Mouse (Mus musculus) neural tube, embryonic 11.5 days (tissue): ENCODE data around the gene Eif3b. TPM values are rescaled to one million over a fixed set of nuclear protein-coding genes. Genes with fewer than 3 reads are reported as not detected.
A peak's percentile ranks its signal among the peaks of the same experiment; 100 is the strongest.

Experiments used
- ATAC-seq: fragments of 200-750 bp; cut with Nextera tagmentation; 2 replicates; pipeline ENCODE4 v1.8.0; 2017; ENCODE audit warnings: moderate number of reproducible peaks, mild to moderate bottlenecking, moderate TSS enrichment, moderate library complexity; ENCODE audit not compliant: insufficient read depth, low FRiP score, low TSS enrichment
- DNase-seq: peaks from one replicate; pipeline ENCODE4 v3.0.0-alpha.2; 2015; ENCODE audit warnings: low spot score
- H3K27ac ChIP-seq: fragments of 300-500 bp; sonication (generic); 2 replicates; pipeline ENCODE4 v1.5.1; 2014; ENCODE audit warnings: low read depth, mild to moderate bottlenecking, low read length
- H3K27me3 ChIP-seq: fragments of 300-500 bp; sonication (generic); 2 replicates; pipeline ENCODE4 v1.6.1; 2014; ENCODE audit warnings: mild to moderate bottlenecking, low read length, mixed read lengths; ENCODE audit not compliant: control insufficient read depth, insufficient read depth
- H3K36me3 ChIP-seq: fragments of 300-500 bp; sonication (generic); 2 replicates; pipeline ENCODE4 v1.6.1; 2014; ENCODE audit warnings: mild to moderate bottlenecking, low read length, moderate library complexity, mixed read lengths; ENCODE audit not compliant: control insufficient read depth, insufficient read depth
- H3K4me1 ChIP-seq: fragments of 300-500 bp; sonication (generic); 2 replicates; pipeline ENCODE4 v1.6.1; 2014; ENCODE audit warnings: low read length, mixed read lengths; ENCODE audit not compliant: control insufficient read depth, insufficient read depth
- H3K4me2 ChIP-seq: fragments of 300-500 bp; sonication (generic); 2 replicates; pipeline ENCODE4 v1.6.1; 2014; ENCODE audit warnings: low read depth, mild to moderate bottlenecking, moderate library complexity
- H3K4me3 ChIP-seq: fragments of 300-500 bp; sonication (generic); 2 replicates; pipeline ENCODE4 v1.5.1; 2014; ENCODE audit warnings: low read depth, low read length
- H3K9ac ChIP-seq: fragments of 300-500 bp; sonication (generic); 2 replicates; pipeline ENCODE4 v1.6.1; 2014; ENCODE audit warnings: mild to moderate bottlenecking, low read length
- H3K9me3 ChIP-seq: fragments of 300-500 bp; sonication (generic); 2 replicates; pipeline ENCODE4 v1.6.1; 2016; ENCODE audit warnings: low read length; ENCODE audit not compliant: control insufficient read depth
- WGBS: fragments of 180-500 bp; shearing (Covaris S2); extraction: QIAGEN DNeasy Blood & Tissue Kit; methylation state at CpG from one replicate; pipeline ENCODE4 v1.1.7; 2014; 5-methylcytosine and 5-hydroxymethylcytosine counted together
- polyA plus RNA-seq: library from polyadenylated mRNA; unstranded; fragments of >200 nt; fragmentation: Nextera tagmentation; extraction: Ambion mirVana; gene quantifications from 2 replicates; pipeline ENCODE4 v1.2.1, GENCODE M21; 2014

Gene Eif3b
- polyA plus RNA-seq: 195 and 198 TPM in 2 replicates

- under 1% methylated on average over 65 of the region's 65 CpGs for WGBS
Observed at GRCm38 (mm10) chr5:140418489-140419441, at the start of gene Eif3b. TSS of gene Eif3b (plus strand) at chr5:140419328.

DNA sequence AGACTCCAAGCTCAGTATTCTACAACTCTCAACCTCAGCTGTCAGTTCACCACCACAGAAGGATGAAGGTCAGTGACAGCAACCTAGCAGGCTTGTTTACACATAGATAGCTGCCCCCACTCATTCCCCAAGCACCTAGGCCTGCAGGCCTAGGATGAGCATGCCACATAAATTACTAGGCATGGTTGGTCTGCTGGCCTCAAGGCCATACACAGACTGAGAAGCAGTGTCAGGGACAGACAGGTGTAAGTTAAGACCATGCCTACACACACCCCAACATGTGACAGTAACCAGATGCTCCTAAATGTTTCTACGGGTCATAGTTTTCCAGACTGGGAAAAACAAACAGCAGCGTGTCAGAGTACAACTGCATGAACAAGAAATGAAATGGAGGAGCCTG, 49.7 kb upstream of the Eif3b start:
- Histone ChIP-seq H3K4me2 (no peak overlapping the region), H3K36me3 (no peaks in the 10 kb centered on the region), H3K27ac (no peak overlapping the region), H3K4me1 (no peaks in the 10 kb centered on the region), H3K9me3 (no peaks in the 10 kb centered on the region), H3K4me3 (no peak overlapping the region), H3K27me3 (no peaks in the 10 kb centered on the region), H3K9ac (no peak overlapping the region)
- WGBS: 94% methylated on average over 2 of the region's 2 CpGs
- no peak for DNase-seq
- no peak for ATAC-seq

More at GRCm38 (mm10) chr5:140418489-140419441, at the start of gene Eif3b:
- Histone ChIP-seq H3K9ac (peak within 1 kb of the TSS; percentile 98), H3K9me3 (no peaks in the 10 kb centered on the region), H3K4me3 (peak within 1 kb of the TSS; percentile 100), H3K27me3 (no peaks in the 10 kb centered on the region), H3K27ac (peak within 1 kb of the TSS; percentile 92), H3K4me1 (peaks cover 20% of the 10 kb centered on the region), H3K4me2 (peak within 1 kb of the TSS; percentile 90), H3K36me3 (0 out of 2 replicates have a peak, but pooled peaks cover 2% of the 10 kb centered on the region)
- peak; percentile 93 for DNase-seq
- peak; percentile 91 for ATAC-seq

DNA sequence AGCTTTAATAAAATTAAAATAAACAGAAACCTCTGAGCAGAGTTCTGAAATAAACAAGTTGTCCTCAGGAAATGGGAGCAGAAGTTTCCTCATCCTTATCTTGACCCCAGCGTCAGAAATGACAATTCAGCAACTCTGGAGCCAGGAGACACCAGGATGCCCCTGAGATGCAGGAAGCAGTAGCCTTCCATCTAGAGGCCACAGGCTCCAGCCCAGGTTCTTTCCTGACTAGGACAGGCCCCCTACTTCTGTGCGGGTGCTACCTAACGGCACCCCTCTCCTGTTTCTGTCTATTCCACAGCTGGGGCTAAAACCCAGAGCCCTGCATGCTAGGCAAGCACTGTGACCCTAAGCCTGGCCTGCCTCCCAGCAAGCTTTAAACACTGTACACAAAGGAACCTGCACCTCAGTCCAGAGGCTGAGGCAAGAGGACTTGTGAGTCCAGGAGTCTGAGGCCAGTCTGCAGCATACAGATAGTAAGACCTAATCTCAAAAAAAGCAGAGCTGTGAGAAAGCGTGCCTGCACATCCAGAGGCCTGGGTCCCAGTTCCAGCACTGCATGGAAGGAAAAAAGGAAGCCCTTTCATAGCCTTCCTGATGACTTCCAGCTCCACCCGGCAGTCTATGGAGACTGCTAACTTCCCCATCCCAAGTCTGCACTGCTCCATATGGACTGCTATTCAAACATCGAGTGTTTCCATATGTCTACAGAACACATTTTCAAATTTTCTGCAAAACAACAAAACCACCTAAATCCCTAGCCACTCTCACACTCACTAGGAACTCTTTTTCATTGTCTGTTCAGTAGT, 48.5 kb upstream of the Eif3b start:
- DNase-seq: no peak
- Histone ChIP-seq H3K36me3 (no peaks in the 10 kb centered on the region), H3K27me3 (no peaks in the 10 kb centered on the region), H3K4me1 (no peaks in the 10 kb centered on the region), H3K9me3 (no peaks in the 10 kb centered on the region), H3K4me3 (no peak overlapping the region), H3K9ac (no peak overlapping the region), H3K4me2 (no peak overlapping the region), H3K27ac (no peak overlapping the region)
- 81% methylated on average over 6 of the region's 6 CpGs for WGBS
- ATAC-seq: no peak

DNA sequence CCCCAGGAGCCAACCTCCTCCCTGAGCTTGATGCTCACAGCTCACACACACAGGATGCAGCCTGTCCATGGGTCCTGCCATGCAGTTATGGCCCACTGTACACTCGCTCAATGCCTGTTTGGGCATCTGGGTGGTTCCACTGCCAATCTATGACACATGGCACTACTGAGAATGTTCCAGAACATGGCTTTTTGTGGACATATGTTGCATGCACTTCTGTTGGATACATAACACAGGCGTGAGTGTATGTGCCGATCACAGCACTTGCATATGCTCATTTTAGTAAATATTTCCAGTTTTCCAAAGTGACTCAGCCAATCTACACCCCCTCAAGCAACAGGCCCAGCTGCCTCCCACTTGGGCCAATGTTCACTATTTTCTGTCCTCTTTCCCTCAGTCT, 47.5 kb upstream of the Eif3b start:
- Histone ChIP-seq H3K9me3 (no peaks in the 10 kb centered on the region), H3K4me2 (no peak overlapping the region), H3K4me3 (no peak overlapping the region), H3K4me1 (no peaks in the 10 kb centered on the region), H3K36me3 (no peaks in the 10 kb centered on the region), H3K27ac (no peak overlapping the region), H3K27me3 (no peaks in the 10 kb centered on the region), H3K9ac (no peak overlapping the region)
- DNase-seq: no peak
- ATAC-seq: no peak
- 97% methylated on average over 3 of the region's 3 CpGs for WGBS

DNA sequence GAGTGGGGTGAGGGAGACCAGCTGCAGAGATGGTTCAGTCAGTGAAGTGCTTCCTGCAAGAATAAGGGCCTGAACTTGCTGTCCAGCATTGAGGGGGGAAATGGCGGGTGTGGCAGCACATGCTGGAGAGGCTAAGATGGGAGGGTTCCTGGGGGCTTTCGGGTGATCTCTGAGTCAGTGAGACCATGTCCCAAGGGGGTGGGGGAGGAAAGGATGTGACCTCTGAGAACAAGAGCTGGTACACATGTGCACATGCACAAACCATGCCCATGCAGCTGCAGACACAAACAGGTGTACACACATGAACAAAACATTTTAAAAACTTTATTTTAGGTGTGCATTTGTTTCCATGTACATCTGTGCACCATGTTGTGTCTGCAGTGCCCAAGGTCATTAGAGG, 45.4 kb upstream of the Eif3b start:
- Histone ChIP-seq H3K4me1 (no peaks in the 10 kb centered on the region), H3K9ac (no peak overlapping the region), H3K27ac (no peak overlapping the region), H3K36me3 (no peaks in the 10 kb centered on the region), H3K9me3 (no peaks in the 10 kb centered on the region), H3K4me2 (no peak overlapping the region), H3K4me3 (no peak overlapping the region), H3K27me3 (no peaks in the 10 kb centered on the region)
- ATAC-seq (no peak), DNase-seq (no peak)
- WGBS: 66% methylated on average over 2 of the region's 2 CpGs

- no peak for ATAC-seq
- no peaks in the 10 kb centered on the region for H3K27me3 ChIP-seq
- DNase-seq: no peak
Observed at GRCm38 (mm10) chr5:140374226-140374625, 44.9 kb upstream of the Eif3b start.

DNA sequence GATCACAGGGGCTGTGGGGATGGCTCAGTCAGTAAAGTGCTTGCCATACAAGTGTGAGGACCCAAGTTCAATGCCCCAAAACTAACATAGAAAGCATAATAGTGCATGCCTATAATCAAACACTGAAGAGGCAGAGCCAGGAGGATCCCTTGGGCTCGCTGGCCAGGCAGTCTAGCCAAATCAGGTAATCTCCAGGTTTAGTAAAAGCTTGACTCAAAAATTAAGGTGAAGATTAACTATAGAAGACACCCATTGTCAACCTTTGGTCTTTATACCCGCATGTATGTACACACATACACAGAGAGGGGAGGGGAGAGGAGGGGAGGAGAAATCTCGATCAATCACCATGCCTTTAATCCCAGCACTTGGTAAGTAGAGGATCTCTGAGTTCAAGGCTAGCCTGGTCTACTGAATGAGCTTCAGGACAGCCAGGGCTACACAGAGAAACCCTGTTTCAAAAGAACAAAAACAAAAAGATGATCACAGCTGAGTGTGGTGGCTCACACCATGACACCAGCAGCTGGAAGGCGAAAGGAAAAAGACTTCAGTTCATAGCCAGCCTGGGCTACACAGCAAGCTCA, 43.8 kb upstream of the Eif3b start:
- Histone ChIP-seq H3K27me3 (no peaks in the 10 kb centered on the region), H3K4me3 (no peak overlapping the region), H3K9me3 (no peaks in the 10 kb centered on the region), H3K4me2 (no peak overlapping the region), H3K27ac (no peak overlapping the region), H3K4me1 (no peaks in the 10 kb centered on the region), H3K9ac (no peak overlapping the region), H3K36me3 (no peaks in the 10 kb centered on the region)
- WGBS: 90% methylated on average over 4 of the region's 4 CpGs
- DNase-seq: no peak
- ATAC-seq: no peak

More at GRCm38 (mm10) chr5:140374226-140374625, 44.9 kb upstream of the Eif3b start:
- H3K36me3 ChIP-seq: no peaks in the 10 kb centered on the region
- no peak overlapping the region for H3K4me2 ChIP-seq
- H3K4me3 ChIP-seq: no peak overlapping the region
- no peak overlapping the region for H3K9ac ChIP-seq
- no peaks in the 10 kb centered on the region for H3K9me3 ChIP-seq
- H3K4me1 ChIP-seq: no peaks in the 10 kb centered on the region
- WGBS: 38% methylated on average over 3 of the region's 3 CpGs
- no peak overlapping the region for H3K27ac ChIP-seq

DNA sequence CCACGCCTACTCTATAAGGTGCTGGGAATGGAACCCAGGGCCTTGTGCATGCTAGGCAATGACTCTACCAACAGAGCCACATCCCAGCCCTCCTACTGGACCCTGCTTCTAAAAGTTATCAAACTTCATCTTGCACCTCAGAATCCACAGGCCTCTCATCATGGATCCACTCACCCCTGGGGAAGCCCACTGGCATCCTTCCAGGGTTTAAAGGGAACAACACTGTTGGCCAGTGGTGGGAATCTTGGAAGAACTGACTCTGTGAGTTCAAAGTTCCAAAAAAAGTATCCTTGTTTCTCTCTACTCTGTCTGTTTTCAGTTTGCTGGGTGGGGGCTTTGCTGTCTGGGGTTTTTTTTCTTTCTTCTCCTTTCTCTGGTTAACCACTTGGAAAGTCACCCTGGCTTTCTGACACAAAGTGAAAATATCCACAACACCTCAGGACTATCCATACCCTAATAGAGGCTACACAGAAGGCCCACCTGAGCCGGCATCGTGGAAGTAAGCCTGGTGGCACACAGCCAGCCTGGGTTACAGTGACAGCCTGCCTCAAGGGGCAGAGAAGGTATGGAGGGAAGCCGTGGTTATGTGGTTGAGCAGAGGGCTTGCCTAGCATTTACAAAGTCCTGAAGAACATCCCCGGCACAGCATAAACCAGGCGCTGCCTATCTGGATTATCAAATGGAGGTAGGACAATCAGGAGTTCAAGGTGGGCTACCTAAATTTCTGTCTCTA, 40.8 kb upstream of the Eif3b start:
- Histone ChIP-seq H3K4me1 (no peaks in the 10 kb centered on the region), H3K27ac (no peak overlapping the region), H3K4me2 (no peak overlapping the region), H3K4me3 (no peak overlapping the region), H3K9ac (no peak overlapping the region), H3K36me3 (no peaks in the 10 kb centered on the region), H3K9me3 (no peaks in the 10 kb centered on the region), H3K27me3 (no peaks in the 10 kb centered on the region)
- ATAC-seq (no peak), DNase-seq (no peak)
- WGBS: 94% methylated on average over 6 of the region's 6 CpGs
